Mouse (Mus musculus): ENCODE measurements around the gene Vamp9. TPM values are rescaled to one million over a fixed set of nuclear protein-coding genes. Genes with fewer than 3 reads are reported as not detected.
A peak's percentile ranks its signal among the peaks of the same experiment; 100 is the strongest.

Gene Vamp9
- polyA plus RNA-seq, 1 experiment from 2014 or later = not detected

DNA sequence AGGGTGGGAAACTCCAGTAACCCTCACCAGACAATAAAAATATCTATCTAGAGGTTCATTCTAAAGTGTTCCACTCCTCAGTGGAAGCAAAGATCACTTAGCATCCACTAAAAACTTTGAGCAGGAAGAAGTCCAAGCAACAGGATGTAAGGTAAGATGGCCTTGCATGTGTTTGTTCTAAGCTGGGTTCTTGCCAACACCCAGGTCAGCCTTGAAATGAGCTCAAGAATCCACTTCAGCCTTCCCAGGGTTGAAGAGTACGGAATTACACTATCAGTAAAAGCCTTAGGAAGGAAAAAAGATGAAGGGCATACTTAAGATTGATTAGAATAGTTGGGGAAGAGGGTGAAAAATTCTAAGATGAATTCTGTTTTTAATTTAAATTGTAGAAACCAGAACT lies 52.6 kb downstream of the Vamp9 start:
- no peak overlapping the region for H3K4me2 ChIP-seq (replicated peaks)
- no peak overlapping the region for H3K9ac ChIP-seq
- no peaks in the 10 kb centered on the region for H3K27me3 ChIP-seq
- WGBS = 100% methylated on average over 1 of the region's 1 CpGs
- ATAC-seq (ENCODE audit: low FRiP score) = no peak
- H3K4me1 ChIP-seq = peaks cover 7% of the 10 kb centered on the region; the same call in 1 of the 2 replicates
- no peaks in the 10 kb centered on the region for H3K9me3 ChIP-seq (replicated peaks)
- no peak overlapping the region for H3K27ac ChIP-seq
- no peak overlapping the region for H3K4me3 ChIP-seq
- peaks cover 39% of the 10 kb centered on the region for H3K36me3 ChIP-seq

DNA sequence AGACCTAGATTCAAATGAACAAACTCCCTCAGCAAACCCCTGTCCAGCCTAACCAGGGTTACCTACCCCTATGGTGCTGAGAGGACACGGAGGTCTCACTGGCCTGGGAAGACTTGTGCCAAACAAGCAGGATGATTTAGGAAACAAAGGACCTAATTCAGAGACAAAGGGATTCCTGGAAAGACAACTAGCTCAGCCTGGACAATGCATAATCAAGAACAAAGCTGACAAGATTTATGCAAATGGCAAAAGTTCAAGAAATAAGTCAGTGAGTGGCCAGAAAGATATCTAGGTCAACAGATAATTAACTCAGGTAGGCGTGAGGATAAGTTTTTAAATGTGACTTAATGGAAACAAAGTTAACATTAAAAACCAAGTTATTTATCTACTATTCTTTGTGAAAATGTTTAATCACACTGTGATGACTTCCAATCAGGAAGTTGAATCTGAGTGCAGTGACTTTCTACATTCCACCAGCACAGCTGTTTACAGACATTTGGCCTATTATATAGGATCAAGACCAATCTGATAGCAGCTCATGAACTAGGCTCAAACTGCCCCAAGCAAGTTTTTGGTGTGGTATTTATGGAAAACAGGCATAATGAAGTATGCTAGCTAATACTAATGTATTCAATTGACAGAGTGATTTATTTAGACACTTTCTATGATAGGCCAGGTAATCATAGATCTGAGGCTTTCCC lies 53.3 kb downstream of the Vamp9 start:
- Histone ChIP-seq H3K4me3 (no peak overlapping the region), H3K4me1 (peaks cover 2% of the 10 kb centered on the region; the same call in 1 of the 2 replicates), H3K9me3 (replicated peaks) (no peaks in the 10 kb centered on the region), H3K4me2 (replicated peaks) (no peak overlapping the region), H3K27ac (no peak overlapping the region), H3K27me3 (no peaks in the 10 kb centered on the region), H3K36me3 (peaks cover 46% of the 10 kb centered on the region), H3K9ac (no peak overlapping the region)
- WGBS = 81% methylated on average over 2 of the region's 2 CpGs
- ATAC-seq (ENCODE audit: low FRiP score) = no peak

DNA sequence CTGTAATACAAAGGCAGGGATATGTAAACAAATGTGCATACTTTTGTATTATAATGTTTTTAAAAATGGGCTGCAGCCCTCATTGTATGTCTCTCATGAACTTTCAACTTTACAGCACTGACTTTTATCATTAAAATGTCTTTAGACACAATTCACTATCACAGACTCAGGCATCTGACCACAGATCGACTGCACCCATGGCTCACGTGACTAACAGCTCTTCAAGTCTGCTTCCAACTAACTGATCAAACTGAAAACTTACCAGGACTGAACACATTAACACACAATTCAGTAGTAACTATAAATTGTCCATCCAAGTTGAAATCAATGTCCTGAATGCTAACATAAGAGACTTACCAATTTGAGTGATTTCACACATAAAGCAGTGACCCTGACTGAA lies 53.9 kb downstream of the Vamp9 start:
- Histone ChIP-seq H3K9ac (no peak overlapping the region), H3K4me3 (no peak overlapping the region), H3K9me3 (replicated peaks) (no peaks in the 10 kb centered on the region), H3K4me2 (replicated peaks) (no peak overlapping the region), H3K27ac (no peak overlapping the region), H3K36me3 (peaks cover 50% of the 10 kb centered on the region), H3K27me3 (no peaks in the 10 kb centered on the region), H3K4me1 (no peaks in the 10 kb centered on the region)
- 91% methylated on average over 2 of the region's 2 CpGs for WGBS
- ATAC-seq (ENCODE audit: low FRiP score) = no peak

DNA sequence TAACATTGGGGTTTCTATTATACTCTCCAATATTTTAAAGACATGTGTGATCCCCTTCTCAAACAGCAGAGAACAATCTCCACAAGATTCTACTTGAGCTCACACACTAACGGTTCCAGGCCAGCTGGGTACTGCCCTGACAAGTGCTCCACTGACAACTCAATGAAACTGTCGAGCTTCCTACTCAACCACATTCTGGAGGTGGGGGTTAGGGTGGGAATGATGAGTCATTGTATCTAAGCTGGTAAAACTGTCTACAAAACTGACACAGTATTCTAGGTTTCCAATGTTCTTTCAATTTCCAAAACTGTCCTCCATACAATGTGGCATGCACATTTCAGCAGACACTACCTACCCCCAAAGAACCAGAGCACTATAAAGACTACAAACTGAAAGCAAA lies 67.9 kb downstream of the Vamp9 start:
- Histone ChIP-seq H3K9me3 (replicated peaks) (no peaks in the 10 kb centered on the region), H3K4me3 (no peak overlapping the region), H3K27ac (no peak overlapping the region), H3K27me3 (no peaks in the 10 kb centered on the region), H3K36me3 (0 out of 2 replicates have a peak, but pooled peaks cover 11% of the 10 kb centered on the region), H3K4me1 (peaks cover 32% of the 10 kb centered on the region), H3K4me2 (replicated peaks) (peak overlapping the region; percentile 14; the same call in 1 of the 2 replicates), H3K9ac (no peak overlapping the region)
- 35% methylated on average over 2 of the region's 2 CpGs for WGBS
- ATAC-seq (ENCODE audit: low FRiP score) = no peak

DNA sequence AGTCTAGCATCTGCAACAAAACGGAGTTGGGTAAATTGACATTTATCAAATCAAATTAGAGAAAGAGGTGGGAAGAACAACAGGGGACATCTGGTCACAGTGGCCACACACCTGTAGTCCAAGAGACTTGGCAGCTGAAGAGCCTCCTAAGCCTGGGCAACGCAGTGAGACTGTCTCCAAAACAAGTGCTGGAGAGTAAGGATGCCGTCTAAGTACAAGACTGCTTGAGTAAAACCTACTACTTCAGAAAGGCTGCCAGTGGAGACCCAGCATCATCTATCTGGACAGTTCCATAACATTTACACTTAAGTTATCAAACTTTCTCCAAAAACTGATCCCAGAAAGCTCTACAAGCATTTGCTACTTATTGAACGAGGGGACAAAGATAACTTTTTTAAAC lies 69.0 kb downstream of the Vamp9 start:
- 0 out of 2 replicates have a peak, but pooled peaks cover 11% of the 10 kb centered on the region for H3K36me3 ChIP-seq
- no peaks in the 10 kb centered on the region for H3K9me3 ChIP-seq (replicated peaks)
- WGBS = 68% methylated on average over 4 of the region's 4 CpGs
- peak overlapping the region; percentile 34 for H3K4me2 ChIP-seq (replicated peaks)
- ATAC-seq (ENCODE audit: low FRiP score) = no peak
- H3K27ac ChIP-seq = no peak overlapping the region
- H3K4me3 ChIP-seq = no peak overlapping the region
- no peaks in the 10 kb centered on the region for H3K27me3 ChIP-seq
- peaks cover 34% of the 10 kb centered on the region for H3K4me1 ChIP-seq
- no peak overlapping the region for H3K9ac ChIP-seq

DNA sequence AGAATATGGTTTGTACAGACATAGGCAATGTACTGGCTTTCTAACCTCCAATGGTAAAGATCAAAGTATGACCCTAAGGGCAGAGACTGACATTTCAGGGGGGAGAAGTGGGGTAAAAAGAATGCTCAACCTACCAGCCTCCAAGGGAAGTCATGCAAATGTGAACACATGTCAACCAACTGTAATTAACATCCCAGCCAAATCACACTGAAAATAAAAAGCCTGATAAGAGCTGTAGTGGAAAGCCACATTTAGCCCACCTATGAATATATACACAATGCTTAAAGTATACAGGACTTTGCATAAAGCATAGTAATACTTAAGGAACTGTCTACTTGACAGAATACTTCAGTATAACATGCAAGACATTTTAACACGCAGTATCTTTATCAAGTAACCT lies 69.7 kb downstream of the Vamp9 start:
- ATAC-seq (ENCODE audit: low FRiP score) = no peak
- WGBS = 67% methylated on average over 1 of the region's 1 CpGs
- Histone ChIP-seq H3K4me3 (peak overlapping the region; percentile 21), H3K27me3 (no peaks in the 10 kb centered on the region), H3K9me3 (replicated peaks) (no peaks in the 10 kb centered on the region), H3K9ac (no peak overlapping the region), H3K4me1 (peaks cover 34% of the 10 kb centered on the region), H3K4me2 (replicated peaks) (peak overlapping the region; percentile 83), H3K36me3 (0 out of 2 replicates have a peak, but pooled peaks cover 5% of the 10 kb centered on the region), H3K27ac (no peak overlapping the region)

DNA sequence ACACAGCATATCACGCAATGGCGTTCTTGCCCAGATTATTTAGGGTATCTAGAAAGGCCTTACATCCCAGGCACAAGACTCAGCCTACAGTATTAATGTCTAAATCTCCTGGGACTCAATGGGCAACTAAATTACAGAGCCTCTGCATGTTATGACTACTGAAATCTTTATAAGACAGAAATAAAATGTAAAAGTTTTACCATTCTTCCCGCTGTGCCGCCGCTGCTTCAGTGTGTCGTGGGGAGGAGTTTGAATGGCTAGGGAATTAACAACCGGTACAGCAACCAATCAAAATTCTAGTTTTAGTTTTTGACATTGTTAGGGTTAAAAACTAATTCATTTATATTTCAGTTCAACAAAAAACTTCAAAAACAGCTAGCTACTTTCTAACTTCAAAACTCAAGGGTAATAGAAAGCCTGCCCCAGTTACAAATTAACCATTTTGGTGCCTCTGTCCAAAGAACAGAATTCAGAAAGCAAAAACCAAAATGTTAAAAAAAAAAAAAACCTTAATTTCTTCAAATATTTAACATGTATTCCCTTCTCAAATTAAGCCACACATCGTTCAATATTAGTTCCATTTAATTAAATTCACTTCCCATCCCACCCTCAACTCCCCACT lies 70.4 kb downstream of the Vamp9 start:
- no peak overlapping the region for H3K27ac ChIP-seq
- ATAC-seq (ENCODE audit: low FRiP score) = no peak
- 0 out of 2 replicates have a peak, but pooled peaks cover 3% of the 10 kb centered on the region for H3K36me3 ChIP-seq
- no peaks in the 10 kb centered on the region for H3K27me3 ChIP-seq
- peaks cover 34% of the 10 kb centered on the region for H3K4me1 ChIP-seq
- WGBS = 18% methylated on average over 8 of the region's 8 CpGs
- H3K9me3 ChIP-seq (replicated peaks) = no peaks in the 10 kb centered on the region
- peak overlapping the region; percentile 98 for H3K9ac ChIP-seq
- peak overlapping the region; percentile 83 for H3K4me2 ChIP-seq (replicated peaks)
- peak overlapping the region; percentile 91 for H3K4me3 ChIP-seq

DNA sequence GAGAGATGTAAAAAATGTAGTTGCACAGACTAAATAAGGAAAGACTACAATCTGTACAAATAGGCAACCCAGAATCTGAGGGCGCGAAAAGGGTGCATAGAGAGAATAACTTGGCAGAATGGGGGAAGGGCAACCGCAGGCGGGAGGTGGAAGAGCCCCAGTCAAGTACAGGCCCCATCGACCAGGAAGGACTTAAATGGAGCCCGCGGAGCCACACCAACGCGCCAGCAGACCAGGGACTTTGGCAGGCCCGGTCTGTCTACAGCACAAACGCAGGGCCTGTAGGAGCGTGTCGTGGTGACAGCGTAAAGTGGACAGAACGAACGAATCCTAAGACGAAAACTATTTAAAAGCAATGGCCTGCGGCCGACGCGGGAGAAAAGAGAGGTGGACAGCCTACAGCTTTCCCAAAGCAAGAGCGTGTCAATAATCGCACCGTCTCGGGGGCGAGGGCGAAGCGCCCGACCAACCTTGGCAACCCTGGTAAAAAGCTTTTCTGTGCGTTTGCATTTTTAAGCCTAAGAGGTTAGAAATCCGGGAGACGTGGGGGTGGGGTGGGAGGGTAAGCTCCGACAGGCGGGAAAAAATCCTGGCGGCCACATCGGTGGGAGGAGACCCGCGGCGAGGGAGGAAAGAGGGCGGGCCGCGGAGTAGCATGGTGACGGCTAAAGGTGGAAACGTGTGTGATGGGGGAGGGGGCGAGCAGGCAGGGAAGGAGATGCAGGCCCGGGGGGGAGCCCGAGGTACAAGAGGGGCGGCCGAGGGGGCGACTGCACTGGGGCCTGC lies 71.7 kb downstream of the Vamp9 start:
- Histone ChIP-seq H3K4me2 (replicated peaks) (peak overlapping the region; percentile 83), H3K27ac (peak overlapping the region; percentile 99), H3K27me3 (no peaks in the 10 kb centered on the region), H3K4me1 (peaks cover 34% of the 10 kb centered on the region), H3K36me3 (0 out of 2 replicates have a peak, but pooled peaks cover 3% of the 10 kb centered on the region), H3K9ac (peak overlapping the region; percentile 98), H3K9me3 (replicated peaks) (no peaks in the 10 kb centered on the region), H3K4me3 (peak overlapping the region; percentile 91)
- peak; percentile 33 for ATAC-seq (ENCODE audit: low FRiP score)
- WGBS = under 1% methylated on average over 49 of the region's 50 CpGs

DNA sequence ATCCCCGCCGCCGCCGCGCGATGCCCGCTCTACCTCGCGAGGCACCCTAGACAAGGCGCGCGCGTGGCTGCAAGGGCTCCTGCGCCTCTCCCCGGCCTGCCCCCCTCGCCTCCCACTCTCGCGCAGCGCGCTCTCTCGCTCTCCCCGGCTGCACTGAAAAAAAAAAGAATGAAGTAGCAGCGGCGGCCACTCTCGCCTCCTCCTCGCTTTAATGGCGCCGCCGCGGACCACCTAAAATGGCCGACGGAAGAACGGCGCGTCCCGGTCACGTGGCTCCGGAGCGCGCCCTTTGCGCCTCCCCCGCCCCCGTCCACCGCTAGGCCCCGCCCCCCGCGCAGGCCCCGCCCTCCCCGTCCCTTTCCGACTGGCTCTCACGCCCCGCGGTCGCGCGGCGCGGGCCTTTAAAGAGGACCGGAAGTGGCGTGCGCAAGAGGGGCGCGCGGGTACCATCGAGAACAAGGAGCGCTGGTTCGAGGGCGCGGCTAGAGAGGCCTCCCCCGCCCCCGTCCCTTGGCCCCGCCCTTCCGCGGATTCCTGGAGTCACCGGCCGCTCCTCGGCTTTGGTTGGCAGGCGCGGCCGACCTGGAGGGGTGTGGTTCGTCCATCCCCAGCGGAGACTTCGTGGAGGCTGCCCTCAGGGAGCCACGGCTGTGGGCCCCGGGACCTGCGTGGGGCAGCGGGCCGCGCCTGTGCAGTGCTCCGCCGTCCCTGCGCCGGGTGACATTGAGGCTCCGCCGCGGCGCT lies 72.8 kb downstream of the Vamp9 start, which contains the start of the genes Hnrnpd and 4930524J08Rik:
Gene Hnrnpd, minus strand, starts transcription at position 240 of the 744 bp plus-strand sequence.
Gene 4930524J08Rik, plus strand, starts transcription at position 363 of the 744 bp plus-strand sequence.
- Histone ChIP-seq H3K27me3 (no peaks in the 10 kb centered on the region), H3K36me3 (0 out of 2 replicates have a peak, but pooled peaks cover 3% of the 10 kb centered on the region), H3K9me3 (replicated peaks) (no peaks in the 10 kb centered on the region), H3K4me3 (peak within 1 kb of the TSS; percentile 91), H3K9ac (peak within 1 kb of the TSS; percentile 98), H3K4me2 (replicated peaks) (peak within 1 kb of the TSS; percentile 83), H3K4me1 (peaks cover 25% of the 10 kb centered on the region), H3K27ac (peak within 1 kb of the TSS; percentile 99)
- peak; percentile 98 for ATAC-seq (ENCODE audit: low FRiP score)
- under 1% methylated on average over 81 of the region's 97 CpGs for WGBS

DNA sequence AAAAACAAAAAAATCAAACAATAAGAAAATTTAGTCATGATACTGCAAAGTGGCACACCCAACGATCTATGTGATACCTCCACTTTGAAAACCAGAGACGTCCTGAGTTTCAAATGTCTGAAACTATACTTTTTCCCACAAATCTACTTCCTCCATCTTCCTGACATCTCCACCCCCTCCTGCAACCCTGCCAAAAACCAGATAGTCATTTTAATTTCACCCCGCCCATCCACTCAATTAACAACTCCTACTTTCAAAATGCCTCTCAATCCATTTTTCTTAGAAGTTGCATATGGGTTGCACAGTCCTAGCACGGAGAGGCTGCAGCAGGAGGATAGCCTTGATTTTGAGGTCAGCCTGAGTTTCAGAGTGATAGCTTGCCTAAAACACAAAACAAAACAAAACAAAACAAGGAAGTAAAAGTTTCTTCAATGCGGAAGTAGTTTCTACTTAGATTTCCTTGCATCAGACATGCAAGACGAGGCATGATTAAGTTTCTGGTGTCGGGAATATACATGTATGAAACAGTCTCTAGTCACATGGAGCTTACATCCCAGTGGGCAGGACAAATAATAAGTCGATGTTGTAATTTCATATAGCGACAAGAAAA lies 77.5 kb downstream of the Vamp9 start:
- Histone ChIP-seq H3K4me3 (no peak overlapping the region), H3K9me3 (replicated peaks) (no peaks in the 10 kb centered on the region), H3K27me3 (no peaks in the 10 kb centered on the region), H3K4me1 (0 out of 2 replicates have a peak, but pooled peaks cover 2% of the 10 kb centered on the region), H3K36me3 (no peaks in the 10 kb centered on the region), H3K27ac (no peak overlapping the region), H3K4me2 (replicated peaks) (no peak overlapping the region), H3K9ac (no peak overlapping the region)
- 92% methylated on average over 9 of the region's 9 CpGs for WGBS
- no peak for ATAC-seq (ENCODE audit: low FRiP score)

DNA sequence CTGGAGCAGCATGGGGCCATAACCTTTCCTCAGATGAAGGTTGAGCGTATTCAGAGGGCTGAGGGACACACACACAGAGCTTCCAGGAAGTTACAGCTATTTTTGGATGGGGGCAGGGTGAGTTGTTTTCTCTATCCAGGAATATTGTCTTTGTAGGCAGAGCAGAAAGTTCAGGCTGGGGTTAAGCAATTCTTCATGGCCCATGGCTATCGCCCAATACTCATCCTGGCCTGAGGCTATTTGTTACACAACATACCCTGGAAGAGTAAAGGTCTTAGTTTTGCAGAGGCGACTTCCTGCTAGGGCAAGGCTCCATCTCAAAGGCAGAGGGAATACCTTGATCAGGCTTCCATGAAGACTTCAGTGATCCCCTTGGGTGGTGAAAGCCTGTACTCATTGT lies 88.1 kb downstream of the Vamp9 start:
- no peak overlapping the region for H3K4me3 ChIP-seq
- no peaks in the 10 kb centered on the region for H3K36me3 ChIP-seq
- H3K4me1 ChIP-seq = no peaks in the 10 kb centered on the region
- no peak overlapping the region for H3K27ac ChIP-seq
- no peaks in the 10 kb centered on the region for H3K9me3 ChIP-seq (replicated peaks)
- H3K27me3 ChIP-seq = no peaks in the 10 kb centered on the region
- ATAC-seq (ENCODE audit: low FRiP score) = no peak
- 84% methylated on average over 3 of the region's 3 CpGs for WGBS
- H3K9ac ChIP-seq = no peak overlapping the region
- H3K4me2 ChIP-seq (replicated peaks) = no peak overlapping the region
